Mouse (Mus musculus): ENCODE results near the gene Pask. TPM values are rescaled to one million over a fixed set of nuclear protein-coding genes. Genes with fewer than 3 reads are reported as not detected.

Pask gene
- total and polyA plus RNA-seq, 3 experiments: 10.2 to 18.0 (median 11.7) TPM

GRCm38 (mm10) chr1:93334621-93335020 lies 8.7 kb downstream of the Pask start:
- dilution Hi-C loops (cut with MboI; ENCODE audit: extremely low pct_ligation_motif_present, extremely low pct_unique_long_range_greater_than_20kb, low sequenced_read_pairs) (no loop called here), in situ Hi-C loops (cut with MboI; ENCODE audit: low pct_ligation_motif_present, low pct_unique_long_range_greater_than_20kb, low sequenced_read_pairs) (no loop called here)
- Histone ChIP-seq H3K79me2 (replicated peaks; ENCODE audit: control insufficient read depth, extremely low read depth, insufficient read depth, poor library complexity, severe bottlenecking) (no peaks in the 10 kb centered on the region), H3K9me3 (replicated peaks; ENCODE audit: low read length) (no peaks in the 10 kb centered on the region), H3K27me3 (replicated peaks) (no peaks in the 10 kb centered on the region), H3K36me3 (replicated peaks in 1 of 2; ENCODE audit: control insufficient read depth in 1 of 2, insufficient read depth in 1 of 2, low read length in 1 of 2) (peaks cover 42 to 74% of the 10 kb centered on the region in 2 experiments), H3K4me3 (replicated peaks in 1 of 3; ENCODE audit: low read depth in 2 of 3, low read length in 2 of 3, poor library complexity in 1 of 3) (no peak overlapping the region), H3K4me2 (ENCODE audit: insufficient read depth, low read depth, poor library complexity, severe bottlenecking) (no peak overlapping the region), H3K9ac (ENCODE audit: insufficient read depth, low read depth) (no peak overlapping the region), H3K27ac (ENCODE audit: insufficient read depth, low read depth) (no peak overlapping the region), H3K4me1 (ENCODE audit: control insufficient read depth in 1 of 2, insufficient read depth in 2 of 2) (no peaks in the 10 kb centered on the region)
- TF ChIP-seq HCFC1 (IDR thresholded peaks at IDR 0.05; ENCODE audit: low read depth, low read length): no peak
- no peak for TF ChIP-seq MXI1 (IDR thresholded peaks at IDR 0.05; ENCODE audit: low read depth, low read length)
- TF ChIP-seq MAX (IDR thresholded peaks at IDR 0.05; ENCODE audit: low read length): no peak
- TF ChIP-seq USF2 (conservative IDR thresholded peaks at IDR 0.05; ENCODE audit: low read depth, low read length): no peak
- no peak for TF ChIP-seq EP300 (IDR thresholded peaks at IDR 0.05; ENCODE audit: low read length)
- TF ChIP-seq ZNF384 (IDR thresholded peaks at IDR 0.05; ENCODE audit: low read depth, low read length): no peak
- no peak for TF ChIP-seq ZKSCAN1 (IDR thresholded peaks at IDR 0.05; ENCODE audit: borderline replicate concordance, low read depth, low read length)
- no peak for TF ChIP-seq USF1 (IDR thresholded peaks at IDR 0.05; ENCODE audit: low read depth, low read length)
- no peak for TF ChIP-seq KAT2A (IDR thresholded peaks at IDR 0.05; ENCODE audit: insufficient replicate concordance, low read length)
- no peak for TF ChIP-seq MEF2A (IDR thresholded peaks at IDR 0.05; ENCODE audit: borderline replicate concordance, low read depth, low read length)
- DNase-seq (ENCODE audit: extremely low read depth): no peak

- no peaks in the 10 kb centered on the region for H3K9me3 ChIP-seq (replicated peaks; ENCODE audit: low read length)
- dilution Hi-C loops (cut with MboI; ENCODE audit: extremely low pct_ligation_motif_present, extremely low pct_unique_long_range_greater_than_20kb, low sequenced_read_pairs): no loop called here
- no peaks in the 10 kb centered on the region for H3K79me2 ChIP-seq (replicated peaks; ENCODE audit: control insufficient read depth, extremely low read depth, insufficient read depth, poor library complexity, severe bottlenecking)
- no peak overlapping the region for H3K4me3 ChIP-seq (replicated peaks in 1 of 3; ENCODE audit: low read depth in 2 of 3, low read length in 2 of 3, poor library complexity in 1 of 3)
- in situ Hi-C loops (cut with MboI; ENCODE audit: low pct_ligation_motif_present, low pct_unique_long_range_greater_than_20kb, low sequenced_read_pairs): no loop called here
- no peak overlapping the region for H3K27ac ChIP-seq (ENCODE audit: insufficient read depth, low read depth)
- TF ChIP-seq MEF2A (IDR thresholded peaks at IDR 0.05; ENCODE audit: borderline replicate concordance, low read depth, low read length) (no peak), CHD2 (IDR thresholded peaks at IDR 0.05; ENCODE audit: low read length) (no peak), SIN3A (IDR thresholded peaks at IDR 0.05; ENCODE audit: low read length) (no peak), JUND (conservative IDR thresholded peaks at IDR 0.05; ENCODE audit: low read depth, low read length) (no peak), CHD1 (IDR thresholded peaks at IDR 0.05; ENCODE audit: low read depth, low read length) (no peak), EP300 (IDR thresholded peaks at IDR 0.05; ENCODE audit: low read length) (no peak), MXI1 (IDR thresholded peaks at IDR 0.05; ENCODE audit: low read depth, low read length) (no peak), USF1 (IDR thresholded peaks at IDR 0.05; ENCODE audit: low read depth, low read length) (no peak), ETS1 (conservative IDR thresholded peaks at IDR 0.05; ENCODE audit: low read depth, low read length) (no peak), ELF1 (IDR thresholded peaks at IDR 0.05; ENCODE audit: low read depth, low read length) (no peak), PAX5 (IDR thresholded peaks at IDR 0.05; ENCODE audit: low read length) (no peak), MYC (IDR thresholded peaks at IDR 0.05; ENCODE audit: low read depth, low read length) (no peak), MAFK (IDR thresholded peaks at IDR 0.05; ENCODE audit: insufficient replicate concordance, low read length) (no peak), CTCF (conservative IDR thresholded peaks at IDR 0.05 in 1 of 2, IDR thresholded peaks at IDR 0.05 in 1 of 2; ENCODE audit: low read depth in 2 of 2, low read length in 2 of 2) (no peak)
- H3K9ac ChIP-seq (ENCODE audit: insufficient read depth, low read depth): no peak overlapping the region
- H3K36me3 ChIP-seq (replicated peaks in 1 of 2; ENCODE audit: control insufficient read depth in 1 of 2, insufficient read depth in 1 of 2, low read length in 1 of 2): peaks cover 67 to 90% of the 10 kb centered on the region in 2 experiments
- H3K27me3 ChIP-seq (replicated peaks): no peaks in the 10 kb centered on the region
- no peak overlapping the region for H3K4me2 ChIP-seq (ENCODE audit: insufficient read depth, low read depth, poor library complexity, severe bottlenecking)
- DNase-seq (ENCODE audit: extremely low read depth): no peak
- H3K4me1 ChIP-seq (ENCODE audit: control insufficient read depth in 1 of 2, insufficient read depth in 2 of 2): no peaks in the 10 kb centered on the region
These were observed 16.8 kb downstream of the Pask start for GRCm38 (mm10) chr1:93326446-93326845.
